Mouse (Mus musculus) small intestine, adult 2 months (tissue): Measurements from ENCODE around the gene Dnah3. TPM values are rescaled to one million over a fixed set of nuclear protein-coding genes. Genes with fewer than 3 reads are reported as not detected.

Experiments
- H3K27ac ChIP-seq: fragments of 200-500 bp; 2 replicates; pipeline ENCODE4 v1.5.1; 2012; ENCODE audit warnings: low read depth, low read length, control low read depth, inconsistent platforms; ENCODE audit not compliant: insufficient read depth
- H3K27me3 ChIP-seq: fragments of 200-500 bp; 2 replicates; pipeline ENCODE4 v1.6.1; 2012; ENCODE audit warnings: mild to moderate bottlenecking, moderate library complexity, low read length, inconsistent platforms; ENCODE audit not compliant: control insufficient read depth, insufficient read depth
- H3K36me3 ChIP-seq: fragments of 200-500 bp; 2 replicates; pipeline ENCODE4 v1.6.1; 2012; ENCODE audit warnings: mild to moderate bottlenecking, low read length, control low read depth, inconsistent platforms; ENCODE audit not compliant: control insufficient read depth, insufficient read depth
- H3K4me1 ChIP-seq: fragments of 200-500 bp; 2 replicates; pipeline ENCODE4 v1.6.1; 2012; ENCODE audit warnings: low read length, inconsistent platforms, mixed read lengths; ENCODE audit not compliant: control insufficient read depth, insufficient read depth, insufficient read length
- H3K4me3 ChIP-seq: fragments of 200-500 bp; 2 replicates; pipeline ENCODE4 v1.5.1; 2012; ENCODE audit warnings: low read depth, mild to moderate bottlenecking, control low read depth, inconsistent platforms, low read length, moderate library complexity
- CTCF ChIP-seq: fragments of 200-500 bp; IDR thresholded peaks from 2 replicates; pipeline ENCODE4 v1.5.1; 2012; ENCODE audit warnings: low read depth, mild to moderate bottlenecking, control low read depth, inconsistent platforms, low read length, moderate library complexity, mixed read lengths; ENCODE audit not compliant: insufficient replicate concordance, insufficient read length; ENCODE audit errors: extremely low read depth
- POLR2A ChIP-seq: fragments of 200-500 bp; IDR thresholded peaks from 2 replicates; pipeline ENCODE4 v1.6.1; 2012; ENCODE audit warnings: low read depth, mild to moderate bottlenecking, control low read depth, inconsistent platforms, low read length, moderate library complexity
- WGBS: fragments of 180-500 bp; shearing (Covaris S2); methylation state at CpG from one replicate; pipeline ENCODE4 v1.1.7; 2018; 5-methylcytosine and 5-hydroxymethylcytosine counted together
- polyA plus RNA-seq: library from polyadenylated mRNA; depleted of rRNA; stranded (reverse); fragments of >200 nt; gene quantifications from 2 replicates; pipeline ENCODE4 v1.2.3, GENCODE M21; 2012

Dnah3 gene
- polyA plus RNA-seq, 1 experiment, result not detected

DNA sequence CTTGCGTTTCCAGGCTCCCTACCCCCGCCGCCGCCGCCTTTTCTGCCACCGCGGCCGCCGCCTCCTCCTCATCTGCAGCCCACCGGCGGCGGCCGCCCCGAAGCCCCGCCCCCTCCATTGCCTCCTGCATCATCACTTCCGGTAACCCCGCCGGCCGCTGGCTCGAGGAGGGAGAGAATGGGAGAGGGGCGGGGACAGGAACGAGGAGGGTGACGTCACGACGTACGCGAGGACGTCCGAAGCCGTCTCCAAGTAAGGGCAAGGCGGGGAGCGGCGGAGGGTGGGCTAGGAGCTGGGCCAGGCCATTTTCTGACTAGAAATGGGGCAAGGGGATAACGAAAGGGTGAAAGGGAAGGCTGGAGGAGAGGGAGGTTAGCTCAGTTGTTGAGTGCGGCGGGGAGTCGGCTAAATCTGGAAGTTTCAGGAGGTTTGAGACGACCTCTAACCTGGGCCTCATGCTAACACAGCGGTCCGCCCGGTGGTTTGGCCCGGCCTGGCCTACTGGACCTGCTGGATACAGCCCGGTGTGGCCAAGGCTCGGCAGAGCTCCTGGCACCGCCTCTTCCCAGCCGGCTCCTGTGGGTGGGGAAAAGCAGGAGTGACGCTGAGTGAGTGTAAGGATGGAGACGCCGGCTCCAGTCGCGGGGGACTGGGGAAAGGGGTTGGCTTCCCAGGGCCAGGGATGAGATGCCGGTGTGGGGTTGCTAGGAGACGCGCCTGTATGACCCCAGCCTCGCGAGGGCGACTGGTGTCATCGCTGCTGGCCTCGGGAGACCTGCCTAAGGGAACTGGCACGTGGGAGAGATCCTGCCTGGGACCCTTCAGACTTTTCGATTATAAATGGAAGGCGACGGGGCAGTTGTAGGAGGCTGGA, 199.2 kb downstream of the Dnah3 start, which contains the start of the genes Lyrm1 and Dcun1d3:
TSS of gene Lyrm1 (plus strand) at position 223 of the 874 bp plus-strand sequence.
TSS of gene Dcun1d3 (minus strand) at position 660 of the 874 bp plus-strand sequence.
- TF ChIP-seq CTCF (no peak), POLR2A (peak; percentile 67)
- WGBS, result 1% methylated on average over 63 of the region's 63 CpGs

DNA sequence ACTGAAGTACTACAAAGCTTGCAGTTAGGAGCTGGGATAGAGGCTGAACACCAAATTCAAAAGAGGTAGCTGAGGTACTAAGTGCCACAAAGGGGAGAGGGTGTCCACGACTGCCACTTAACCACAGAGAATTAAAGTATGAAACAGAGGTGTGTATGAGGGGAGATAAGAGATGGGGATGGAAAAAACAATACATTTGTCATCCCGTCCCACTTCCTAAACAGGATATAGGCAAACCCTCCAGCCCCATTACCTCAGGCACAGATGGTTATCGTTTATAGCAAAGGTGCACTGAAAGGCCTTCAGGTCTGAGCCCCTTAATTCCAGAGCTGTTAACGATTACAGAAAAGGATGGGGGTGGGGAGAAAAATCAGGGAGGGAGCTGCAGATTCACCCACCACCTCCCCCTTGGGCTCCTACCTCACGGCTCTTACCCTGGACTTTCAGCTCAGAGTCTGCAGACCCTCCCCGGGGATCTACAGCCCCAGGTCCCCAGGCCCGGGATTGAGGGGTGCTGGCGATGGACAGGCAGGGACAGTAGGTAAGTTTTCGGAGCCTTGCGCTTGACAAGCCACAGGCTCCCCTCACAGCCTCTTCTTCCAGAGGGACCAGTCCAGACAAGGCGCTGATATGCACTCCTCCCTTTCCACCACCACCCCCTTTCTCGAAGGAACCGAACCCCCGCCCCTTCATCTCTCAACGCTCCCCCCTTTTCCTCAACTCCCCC, 200.1 kb downstream of the Dnah3 start:
- Histone ChIP-seq H3K36me3 (no peaks in the 10 kb centered on the region), H3K27ac (no peak overlapping the region; the same call in 1 of the 2 replicates), H3K27me3 (no peaks in the 10 kb centered on the region), H3K4me1 (peaks cover 2% of the 10 kb centered on the region; the same call in 1 of the 2 replicates), H3K4me3 (peak overlapping the region; percentile 75)
- WGBS, result under 1% methylated on average over 15 of the region's 15 CpGs
- no peak for TF ChIP-seq CTCF
- TF ChIP-seq POLR2A, result no peak

More for the DNA sequence above, 199.2 kb downstream of the Dnah3 start, which contains the start of the genes Lyrm1 and Dcun1d3:
- Histone ChIP-seq H3K4me3 (peak within 1 kb of the TSS; percentile 75), H3K36me3 (no peaks in the 10 kb centered on the region), H3K27ac (peak within 1 kb of the TSS; percentile 87), H3K4me1 (peaks cover 2% of the 10 kb centered on the region; the same call in 1 of the 2 replicates), H3K27me3 (no peaks in the 10 kb centered on the region)

DNA sequence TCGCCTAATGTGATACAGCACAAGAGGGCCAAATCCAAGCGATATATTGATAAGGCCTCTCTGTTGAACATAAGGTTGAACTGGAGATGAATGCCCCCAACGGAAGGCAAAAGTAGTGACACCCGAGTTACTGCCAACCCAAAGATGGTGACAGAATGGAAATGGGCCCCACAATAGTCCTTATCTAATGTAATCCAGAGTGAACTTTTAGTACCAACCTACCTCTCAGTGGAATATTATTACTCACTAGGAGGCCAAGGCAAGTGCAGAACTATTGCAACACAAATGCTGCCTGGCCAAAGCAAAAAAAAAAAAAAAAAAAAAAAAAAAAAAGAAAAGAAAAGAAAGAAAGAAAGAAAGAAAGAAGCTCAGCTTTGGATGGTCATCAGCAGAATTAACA, 202.3 kb downstream of the Dnah3 start:
- H3K4me3 ChIP-seq, result no peak overlapping the region
- TF ChIP-seq CTCF (no peak), POLR2A (no peak)
- H3K36me3 ChIP-seq, result no peaks in the 10 kb centered on the region
- 62% methylated on average over 4 of the region's 4 CpGs for WGBS
- H3K27me3 ChIP-seq, result no peaks in the 10 kb centered on the region
- no peak overlapping the region for H3K27ac ChIP-seq
- peaks cover 2% of the 10 kb centered on the region; the same call in 1 of the 2 replicates for H3K4me1 ChIP-seq

DNA sequence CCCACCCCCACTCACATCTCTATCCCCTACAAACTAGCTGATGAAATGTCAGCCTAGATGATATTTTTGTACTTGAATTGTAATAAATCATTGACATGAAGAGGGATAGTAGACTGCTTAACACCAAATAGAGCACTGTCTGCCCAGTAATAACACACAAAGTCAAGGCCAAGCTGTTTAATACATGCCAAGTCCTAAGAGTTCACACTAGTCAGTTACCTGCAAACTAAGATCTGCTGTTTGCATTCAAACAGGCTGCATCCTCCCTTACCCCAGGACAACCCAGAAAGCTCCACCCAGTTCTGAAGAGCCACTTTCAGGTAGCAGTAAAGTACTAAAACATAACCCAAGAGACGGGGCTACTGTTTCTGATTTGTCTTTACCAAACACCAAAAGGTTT, 202.9 kb downstream of the Dnah3 start:
- 75% methylated on average over 1 of the region's 1 CpGs for WGBS
- H3K27me3 ChIP-seq, result no peaks in the 10 kb centered on the region
- no peak overlapping the region for H3K27ac ChIP-seq
- H3K4me1 ChIP-seq, result peaks cover 2% of the 10 kb centered on the region; the same call in 1 of the 2 replicates
- H3K4me3 ChIP-seq, result no peak overlapping the region
- no peaks in the 10 kb centered on the region for H3K36me3 ChIP-seq
- TF ChIP-seq POLR2A, result no peak
- TF ChIP-seq CTCF, result no peak

DNA sequence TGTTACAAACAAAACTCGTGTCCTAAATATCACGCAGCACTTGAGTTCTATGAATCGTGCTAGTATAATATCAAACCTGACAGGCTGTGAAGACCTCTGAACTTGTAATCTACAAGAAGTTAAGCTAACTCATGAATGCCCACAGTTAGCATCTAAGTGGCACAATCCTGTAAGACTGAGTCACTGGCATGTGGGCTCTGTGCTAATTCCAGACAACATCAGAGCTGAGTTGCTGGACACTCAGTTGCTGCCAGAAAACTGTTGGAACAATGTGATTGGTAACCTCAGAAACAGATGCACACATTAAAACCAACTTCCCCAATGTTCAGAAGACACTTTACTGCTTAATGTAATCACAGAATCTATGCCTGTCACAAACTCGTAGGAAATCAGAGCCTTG, 207.2 kb downstream of the Dnah3 start:
- H3K36me3 ChIP-seq, result peaks cover 5% of the 10 kb centered on the region; the same call in 1 of the 2 replicates
- no peak overlapping the region for H3K27ac ChIP-seq
- peaks cover 2% of the 10 kb centered on the region; the same call in 1 of the 2 replicates for H3K4me1 ChIP-seq
- no peaks in the 10 kb centered on the region for H3K27me3 ChIP-seq
- no peak overlapping the region for H3K4me3 ChIP-seq
- 89% methylated on average over 4 of the region's 4 CpGs for WGBS
- no peak for TF ChIP-seq CTCF
- TF ChIP-seq POLR2A, result no peak

GRCm38 (mm10) chr7:119881229-119881628, 213.9 kb downstream of the Dnah3 start:
- Histone ChIP-seq H3K27ac (no peak overlapping the region), H3K4me1 (peaks cover 8% of the 10 kb centered on the region; the same call in 1 of the 2 replicates), H3K27me3 (no peaks in the 10 kb centered on the region), H3K36me3 (peaks cover 4% of the 10 kb centered on the region; the same call in 1 of the 2 replicates), H3K4me3 (no peak overlapping the region)
- TF ChIP-seq POLR2A (no peak), CTCF (no peak)
- 44% methylated on average over 2 of the region's 2 CpGs for WGBS
